Mouse (Mus musculus): ENCODE results near the gene Cklf.
"Not testable (repeated sequence)": the region's sequence is repeated elsewhere in the genome, so short reads cannot be mapped to it uniquely, and the experiment has no call there.

The Cklf gene

DNA sequence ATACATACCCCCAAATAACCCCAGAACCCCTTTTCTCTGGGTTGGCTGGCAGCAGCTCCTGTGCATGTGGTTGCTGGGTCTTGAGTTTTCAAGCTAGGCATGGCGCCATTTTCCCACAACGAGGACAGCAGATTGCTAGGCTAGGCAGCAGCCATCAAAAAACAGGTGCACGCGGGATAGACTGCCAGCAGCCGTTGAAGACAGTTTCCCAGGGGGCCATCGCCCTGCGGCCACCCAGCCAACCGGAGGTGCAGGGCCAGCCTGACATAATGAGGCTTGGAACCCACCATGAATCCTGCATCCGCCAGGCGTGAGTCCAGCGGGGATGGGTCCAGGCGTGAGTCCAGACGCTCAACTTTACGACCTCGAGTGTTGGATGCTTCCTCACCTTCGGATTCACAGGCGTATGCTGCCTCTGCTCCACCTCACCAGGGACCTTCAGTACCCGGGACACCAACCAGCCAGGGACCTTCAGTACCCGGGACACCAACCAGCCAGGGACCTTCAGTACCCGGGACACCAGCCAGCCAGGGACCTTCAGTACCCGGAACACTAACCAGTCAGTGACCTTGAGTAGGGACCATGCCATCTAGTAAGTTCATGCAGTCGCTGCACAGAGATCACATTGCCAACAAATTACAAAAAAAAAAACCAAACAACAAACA, 13.7 kb downstream of the Cklf start:
- not testable (repeated sequence) for DNase-seq (ENCODE audit: extremely low read depth, low read depth)

DNA sequence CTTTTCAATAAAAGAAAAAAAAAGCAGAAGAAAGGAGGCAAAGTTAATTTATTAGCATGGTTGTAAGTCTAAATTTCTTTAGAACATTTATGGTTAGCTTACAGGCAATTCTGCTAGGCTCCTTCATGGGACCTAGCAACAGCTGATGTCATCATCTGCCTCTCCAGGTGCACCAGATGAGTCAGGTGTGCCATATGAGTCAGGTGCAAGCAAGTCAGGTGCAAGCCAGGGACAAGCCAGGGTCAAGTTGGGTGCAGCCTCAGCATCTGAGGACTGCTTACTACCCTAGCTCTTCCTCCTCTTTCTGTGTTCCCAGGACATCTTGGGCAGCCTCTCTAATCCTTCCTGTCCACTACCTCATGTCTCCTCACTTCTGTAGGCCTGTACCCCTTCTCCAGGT, 17.7 kb downstream of the Cklf start:
- DNase-seq (ENCODE audit: extremely low read depth, low read depth) = no peak

DNA sequence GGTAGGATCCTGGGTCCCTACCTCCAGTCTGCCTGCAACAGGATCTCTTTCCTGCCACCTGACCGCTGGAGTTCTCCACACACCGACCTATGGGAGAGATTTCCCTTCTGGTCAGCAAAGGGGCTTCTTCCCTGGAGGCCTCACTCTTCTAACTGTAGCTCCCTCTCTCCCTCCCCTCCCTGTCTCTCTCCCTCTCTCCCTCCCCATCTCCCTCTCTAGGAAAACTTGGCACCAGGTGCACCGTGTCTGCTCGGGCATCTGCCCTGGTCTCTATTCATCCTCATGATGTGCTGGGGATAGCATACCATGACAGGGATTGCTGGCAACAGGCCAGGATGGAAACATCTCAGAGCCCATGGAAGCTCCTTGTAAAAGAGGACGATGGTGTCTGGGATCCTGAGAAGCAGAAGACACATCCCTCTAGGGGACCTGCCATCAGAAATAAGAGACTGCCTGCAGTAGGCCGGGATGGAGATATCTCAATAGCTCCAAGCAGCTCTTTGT, 18.3 kb downstream of the Cklf start:
- no peak for DNase-seq (ENCODE audit: extremely low read depth, low read depth)

- DNase-seq (ENCODE audit: extremely low read depth, low read depth) = not testable (repeated sequence)
These were observed 42.4 kb downstream of the Cklf start, which contains the start of gene Cmtm2a for GRCm38 (mm10) chr8:104293081-104293480. TSS of gene Cmtm2a (minus strand) at chr8:104293181.

- DNase-seq (ENCODE audit: extremely low read depth, low read depth) = no peak
These were observed 43.7 kb downstream of the Cklf start for GRCm38 (mm10) chr8:104294396-104294795.

DNA sequence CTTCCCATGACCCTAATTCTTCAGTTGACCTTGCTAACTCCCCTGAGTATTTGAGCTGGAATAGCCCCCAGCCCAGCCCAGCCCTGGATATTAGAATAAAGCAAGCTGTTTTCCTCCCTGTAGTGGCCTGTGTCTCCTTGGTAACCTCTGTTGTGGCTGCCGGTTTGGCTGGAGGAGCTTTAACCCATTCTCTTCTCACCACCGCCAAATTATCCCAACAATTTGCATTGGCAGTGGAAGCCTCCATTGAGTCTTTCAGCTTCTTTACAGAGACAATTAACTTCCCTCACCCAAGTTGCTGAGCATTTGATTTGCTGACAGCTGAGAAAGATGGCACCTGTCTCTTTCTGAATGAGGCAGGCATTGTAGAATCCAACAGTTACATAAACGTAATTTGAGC, 50.9 kb downstream of the Cklf start:
- DNase-seq (ENCODE audit: extremely low read depth, low read depth) = not testable (repeated sequence)

DNA sequence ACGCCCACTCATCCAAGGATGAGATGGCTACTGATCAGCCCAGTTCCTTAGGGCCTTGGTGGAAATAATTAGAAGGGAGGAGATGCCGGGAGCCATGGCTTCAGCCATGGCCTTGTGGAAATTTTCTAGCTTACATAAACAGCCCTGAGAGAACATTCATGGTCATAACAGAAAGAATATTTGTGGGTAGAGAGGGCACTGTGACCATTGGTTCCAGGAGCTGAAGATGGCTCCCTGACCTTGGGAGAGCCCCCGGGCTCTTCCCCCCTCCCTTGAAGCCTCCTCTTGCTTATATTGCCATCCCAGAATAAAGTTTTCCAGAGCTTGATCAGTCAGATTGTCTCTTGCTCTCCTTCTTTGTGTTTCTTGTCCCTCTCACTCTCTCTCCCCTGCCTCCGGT, 51.9 kb downstream of the Cklf start:
- DNase-seq (ENCODE audit: extremely low read depth, low read depth) = not testable (repeated sequence)

GRCm38 (mm10) chr8:104304962-104305361, 54.3 kb downstream of the Cklf start:
- DNase-seq (ENCODE audit: extremely low read depth, low read depth) = no peak

DNA sequence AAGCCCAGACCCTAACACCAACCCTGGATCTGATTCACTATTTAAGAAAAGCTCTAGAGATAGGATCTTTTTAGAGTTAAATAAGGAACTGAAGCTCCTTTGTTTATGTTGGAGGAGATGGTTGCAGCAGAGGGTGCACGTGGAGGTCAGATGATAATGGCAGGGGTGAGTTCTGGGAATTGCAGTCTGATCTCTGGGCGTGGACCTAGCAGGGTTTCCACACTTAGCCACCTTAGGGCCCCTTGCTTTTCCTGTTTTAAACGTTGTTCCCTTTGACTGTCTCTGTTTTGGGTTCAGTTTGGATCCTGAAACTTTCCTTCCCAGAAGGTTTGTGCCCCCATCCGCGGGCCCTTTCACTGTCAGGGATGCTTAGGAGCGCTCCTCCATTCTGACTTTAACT, 57.7 kb downstream of the Cklf start:
- DNase-seq (ENCODE audit: extremely low read depth, low read depth) = not testable (repeated sequence)

GRCm38 (mm10) chr8:104309441-104310155, 58.9 kb downstream of the Cklf start, which contains the start of the genes Gm45711 and Cmtm1:
TSS of gene Gm45711 (minus strand) at chr8:104310081.
TSS of gene Cmtm1 (minus strand) at chr8:104310145.
- DNase-seq (ENCODE audit: extremely low read depth, low read depth) = not testable (repeated sequence)

- not testable (repeated sequence) for DNase-seq (ENCODE audit: extremely low read depth, low read depth)
These were observed 61.4 kb downstream of the Cklf start for GRCm38 (mm10) chr8:104312023-104312422.

DNA sequence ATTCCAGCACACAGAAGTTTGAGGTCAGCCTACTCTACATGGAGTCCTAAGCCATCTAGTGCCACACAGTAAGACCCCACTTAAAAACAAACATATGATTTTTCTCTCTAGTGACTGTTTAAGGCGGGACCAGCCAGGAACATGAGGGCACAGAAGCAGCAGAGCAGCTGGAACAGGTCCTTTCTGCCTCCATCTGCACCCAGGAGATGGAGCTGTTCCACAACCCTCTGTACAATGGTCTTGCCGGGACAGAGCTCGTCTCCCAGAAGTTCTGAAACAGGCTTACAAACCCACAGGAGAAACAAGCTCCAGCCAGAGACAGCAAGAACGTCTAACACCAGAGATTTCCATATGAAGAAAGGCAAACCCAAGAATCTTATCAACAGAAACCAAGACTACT, 62.6 kb downstream of the Cklf start:
- no peak for DNase-seq (ENCODE audit: extremely low read depth, low read depth)
